Mouse (Mus musculus): Measurements from ENCODE around the gene Wfdc12.

The Wfdc12 gene

GRCm38 (mm10) chr2:164177831-164178230 is 12.6 kb downstream of the Wfdc12 start:
- no peak for DNase-seq (ENCODE audit: low spot score in 2 of 2)

GRCm38 (mm10) chr2:164175850-164176249 is 14.6 kb downstream of the Wfdc12 start:
- DNase-seq (ENCODE audit: low spot score in 2 of 2): no peak

GRCm38 (mm10) chr2:164174649-164175395 is 15.6 kb downstream of the Wfdc12 start:
- no peak for DNase-seq (ENCODE audit: low spot score in 2 of 2)

GRCm38 (mm10) chr2:164173394-164173793 is 17.0 kb downstream of the Wfdc12 start:
- no peak for DNase-seq (ENCODE audit: low spot score in 2 of 2)

- no peak for DNase-seq (ENCODE audit: low spot score in 2 of 2)
These were observed 19.5 kb downstream of the Wfdc12 start, which contains the start of gene Kcns1 for GRCm38 (mm10) chr2:164170902-164171301. TSS of gene Kcns1 (minus strand) at chr2:164171113.

GRCm38 (mm10) chr2:164170326-164170725 is 20.1 kb downstream of the Wfdc12 start:
- DNase-seq (ENCODE audit: low spot score in 2 of 2): no peak

GRCm38 (mm10) chr2:164168571-164168946 is 21.8 kb downstream of the Wfdc12 start:
- DNase-seq (ENCODE audit: low spot score in 2 of 2): peak in 1 of 2 experiments; percentile 26

GRCm38 (mm10) chr2:164167752-164168570 is 22.4 kb downstream of the Wfdc12 start:
- DNase-seq (ENCODE audit: low spot score in 2 of 2): no peak

- no peak for DNase-seq (ENCODE audit: low spot score in 2 of 2)
These were observed 25.5 kb downstream of the Wfdc12 start for GRCm38 (mm10) chr2:164164941-164165340.

- no peak for DNase-seq (ENCODE audit: low spot score in 2 of 2)
These were observed 28.8 kb downstream of the Wfdc12 start for GRCm38 (mm10) chr2:164161515-164162055.

- no peak for DNase-seq (ENCODE audit: low spot score in 2 of 2)
These were observed 31.6 kb downstream of the Wfdc12 start for GRCm38 (mm10) chr2:164158838-164159237.

- no peak for DNase-seq (ENCODE audit: low spot score in 2 of 2)
These were observed 34.2 kb downstream of the Wfdc12 start for GRCm38 (mm10) chr2:164156158-164156557.

GRCm38 (mm10) chr2:164154007-164154406 is 36.4 kb downstream of the Wfdc12 start:
- no peak for DNase-seq (ENCODE audit: low spot score in 2 of 2)

GRCm38 (mm10) chr2:164152341-164152740 is 38.1 kb downstream of the Wfdc12 start:
- DNase-seq (ENCODE audit: low spot score in 2 of 2): no peak

GRCm38 (mm10) chr2:164150086-164150760 is 40.2 kb downstream of the Wfdc12 start:
- DNase-seq (ENCODE audit: low spot score in 2 of 2): no peak

GRCm38 (mm10) chr2:164146556-164146955 is 43.9 kb downstream of the Wfdc12 start:
- no peak for DNase-seq (ENCODE audit: low spot score in 2 of 2)

GRCm38 (mm10) chr2:164144541-164144940 is 45.9 kb downstream of the Wfdc12 start:
- DNase-seq (ENCODE audit: low spot score in 2 of 2): no peak

- DNase-seq (ENCODE audit: low spot score in 2 of 2): no peak
These were observed 46.4 kb downstream of the Wfdc12 start for GRCm38 (mm10) chr2:164144025-164144424.

GRCm38 (mm10) chr2:164142021-164142420 is 48.4 kb downstream of the Wfdc12 start:
- peak in 1 of 2 experiments; percentile 6 for DNase-seq (ENCODE audit: low spot score in 2 of 2)

Measured in cerebellum, postnatal 4 days (tissue).